Mouse (Mus musculus) neural tube, embryonic 10.5 days (tissue): ENCODE results near the gene E330034G19Rik.
"Not testable (repeated sequence)": the region's sequence is repeated elsewhere in the genome, so short reads cannot be mapped to it uniquely, and the experiment has no call there.

ENCODE experiments used
- DNase-seq: peaks from one replicate; pipeline ENCODE4 v3.0.0-alpha.2; 2017; ENCODE audit warnings: low spot score; ENCODE audit errors: extremely low spot score

Gene E330034G19Rik

DNA sequence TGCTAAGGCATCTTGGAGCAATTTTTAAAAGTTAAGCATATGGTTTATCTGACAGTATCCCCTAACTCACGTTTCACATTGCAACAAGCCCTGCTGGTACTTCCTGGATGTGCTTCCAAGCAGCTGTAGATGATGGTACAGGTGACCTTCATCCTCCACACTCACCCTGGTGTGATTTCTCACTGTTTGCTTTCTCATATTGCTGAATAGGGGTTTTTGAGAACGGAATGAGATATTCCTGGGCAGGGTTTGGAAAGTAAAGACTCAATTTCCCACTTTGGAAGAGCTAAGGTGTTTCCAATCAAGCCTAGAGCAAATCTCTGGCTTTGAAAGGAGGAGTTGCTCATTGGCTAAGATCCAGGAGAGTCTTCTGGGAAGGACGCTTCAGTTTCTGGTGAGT, at the start of gene E330034G19Rik:
TSS of gene E330034G19Rik (plus strand) at position 301 of the 400 bp plus-strand sequence.
- DNase-seq, result no peak

DNA sequence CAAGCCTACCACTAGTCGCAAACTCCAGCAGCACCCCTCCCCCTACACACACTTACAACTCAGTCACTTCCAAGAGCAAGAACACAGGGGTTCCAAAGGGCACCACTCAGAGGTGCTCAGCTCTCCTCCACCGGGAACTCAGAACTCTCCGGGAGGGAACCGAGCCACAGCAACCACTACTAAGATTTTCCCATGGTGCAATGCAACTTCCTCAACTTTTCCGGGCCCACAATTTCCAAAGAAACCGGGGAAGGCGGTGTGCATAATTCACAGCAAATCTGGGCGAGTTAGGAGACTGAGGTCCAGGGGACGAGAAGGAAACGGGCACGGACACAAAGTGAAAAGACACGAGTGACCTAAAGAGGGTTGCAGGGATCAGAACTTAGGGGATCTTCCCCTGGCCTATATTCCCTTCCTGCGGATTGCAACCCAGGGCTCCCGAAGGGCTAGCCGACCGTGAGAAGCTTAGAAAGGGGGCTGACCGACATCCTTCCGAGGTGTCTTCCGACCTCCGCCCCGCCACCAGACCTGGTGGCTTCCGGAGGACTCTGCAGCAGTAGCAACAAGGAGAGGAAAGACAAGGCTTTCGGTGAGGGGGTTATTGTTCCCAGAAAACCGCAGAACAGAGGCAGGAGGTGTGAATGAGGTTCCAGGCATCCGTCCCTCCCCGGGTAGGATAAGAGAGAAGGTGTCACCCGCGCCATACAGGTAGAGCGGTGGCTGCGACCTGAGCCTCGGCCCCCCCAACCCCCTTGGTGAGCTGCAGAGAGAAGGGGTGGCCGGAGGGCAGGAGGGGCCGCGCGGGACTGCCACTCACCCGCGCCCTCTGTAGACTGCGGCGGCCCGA, 48.5 kb upstream of the E330034G19Rik start:
- DNase-seq, result peak; percentile 42

DNA sequence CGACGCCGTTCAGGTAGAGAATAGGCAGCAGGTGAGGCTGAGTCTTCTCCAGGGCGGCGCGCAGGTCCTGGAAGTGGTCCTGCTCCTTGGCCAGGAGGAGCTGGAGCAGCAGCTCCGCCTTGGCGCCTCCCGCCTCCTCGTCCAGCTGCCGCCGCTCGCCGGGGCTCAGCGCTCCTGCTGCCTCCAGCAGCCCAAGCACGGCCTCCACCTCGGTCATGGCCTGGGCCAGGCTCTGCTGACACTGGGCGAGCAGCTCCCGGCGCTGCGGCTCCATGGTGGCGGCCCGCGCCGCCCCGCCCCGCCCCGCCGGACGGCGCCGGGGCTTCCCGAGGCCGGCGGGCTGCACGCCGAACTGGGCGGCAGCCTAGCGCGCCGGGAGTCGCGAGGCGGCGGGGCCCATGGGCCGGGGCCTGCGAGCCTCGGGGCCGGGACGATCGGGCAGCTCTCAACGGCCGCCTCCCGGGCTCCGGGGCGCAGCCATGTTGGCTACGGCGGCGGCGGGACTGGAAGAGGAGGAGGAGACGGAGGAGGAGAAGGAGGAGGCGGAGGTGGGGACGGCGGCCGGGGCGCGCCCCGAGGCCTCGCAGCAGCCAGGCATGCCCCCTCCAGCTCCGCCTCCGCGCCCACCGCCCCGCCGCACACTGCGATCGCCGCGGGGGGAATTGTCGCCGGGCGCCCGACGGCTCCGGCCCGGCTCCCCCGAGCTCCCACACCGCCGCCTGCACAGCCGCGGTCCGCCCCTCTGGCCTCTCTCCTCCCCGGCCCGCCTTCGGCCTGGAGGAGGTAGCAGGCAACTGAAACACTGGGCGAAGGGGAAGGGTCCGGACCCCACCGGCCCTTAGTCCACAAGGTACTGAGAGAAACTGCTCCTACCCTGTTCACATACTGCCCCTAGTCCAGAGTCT, 47.6 kb upstream of the E330034G19Rik start, which contains the start of gene Dlg5:
TSS of gene Dlg5 (minus strand) at position 744 of the 905 bp plus-strand sequence.
- DNase-seq, result peak; percentile 83

GRCm38 (mm10) chr14:24249926-24250325, 43.1 kb upstream of the E330034G19Rik start:
- DNase-seq, result no peak

DNA sequence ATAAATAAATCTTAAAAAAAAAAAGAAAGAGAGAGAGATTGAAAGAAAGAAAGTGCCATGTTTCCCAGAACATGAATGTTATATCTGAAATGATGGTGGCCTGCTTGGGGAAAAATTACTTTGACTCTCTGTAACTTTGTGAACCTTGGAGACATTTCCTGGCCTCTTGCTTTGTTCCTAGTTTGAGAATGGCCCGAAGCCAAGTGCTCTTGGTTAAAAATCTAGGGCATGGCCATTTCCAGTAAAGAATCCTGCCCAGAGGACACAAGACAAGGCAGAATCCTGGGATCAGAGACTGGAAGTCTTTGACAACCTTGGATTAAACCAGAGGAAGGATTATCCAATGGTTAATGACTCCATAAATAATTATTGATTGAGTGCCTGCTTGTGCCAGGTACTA, 41.7 kb upstream of the E330034G19Rik start:
- DNase-seq, result no peak

DNA sequence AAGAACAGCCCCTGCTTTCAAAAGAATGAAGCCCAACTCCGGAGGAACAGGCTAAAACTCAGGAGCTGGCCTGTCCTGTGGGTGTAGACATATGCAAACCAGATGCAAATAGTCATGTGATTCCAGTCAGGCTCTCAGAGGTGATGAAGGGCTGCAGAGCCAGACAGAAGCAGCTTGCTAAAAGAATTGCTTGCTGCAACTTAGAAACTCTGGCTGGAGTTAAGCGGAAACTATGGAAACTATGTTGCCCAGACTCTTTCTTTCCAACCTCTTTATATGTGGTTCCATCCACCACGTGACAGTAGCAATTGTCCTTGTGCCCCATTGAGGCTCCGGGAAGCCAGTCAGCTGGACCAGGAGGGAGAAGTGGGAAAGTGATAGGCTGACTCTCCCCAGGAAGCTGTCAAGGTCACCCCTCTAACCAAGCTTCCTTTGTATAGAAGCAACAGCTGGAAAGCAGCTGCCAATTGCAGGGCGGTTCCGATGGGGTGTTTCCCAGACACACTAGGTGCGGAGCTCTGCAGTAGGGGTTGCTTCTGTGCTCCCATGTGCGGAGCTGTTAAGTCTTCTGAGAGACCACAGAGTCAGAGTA, 39.3 kb upstream of the E330034G19Rik start:
- DNase-seq, result peak; percentile 59

- DNase-seq, result no peak
Measured at GRCm38 (mm10) chr14:24255956-24256355, 37.1 kb upstream of the E330034G19Rik start.

DNA sequence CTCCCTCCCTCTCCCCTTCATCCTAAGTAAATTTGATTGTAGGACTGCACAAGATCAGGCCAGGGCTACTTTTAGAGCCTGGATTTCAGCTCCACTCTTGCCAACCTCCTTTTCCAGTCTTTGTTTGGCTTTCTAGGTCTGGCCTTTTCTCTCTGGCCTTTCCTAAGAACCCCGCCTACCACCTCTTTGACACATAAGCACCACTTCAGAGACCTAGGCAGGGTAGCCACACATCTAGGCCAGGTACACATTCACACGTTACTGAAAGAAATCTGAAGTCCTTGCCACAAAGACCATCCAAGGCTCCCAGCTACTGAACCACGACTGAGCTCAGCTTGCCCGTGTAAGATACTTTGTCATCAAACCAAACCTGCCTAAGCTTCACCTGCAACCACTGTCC, 32.6 kb upstream of the E330034G19Rik start:
- no peak for DNase-seq

GRCm38 (mm10) chr14:24262382-24262781, 30.6 kb upstream of the E330034G19Rik start:
- DNase-seq, result no peak

GRCm38 (mm10) chr14:24262915-24263314, 30.1 kb upstream of the E330034G19Rik start:
- DNase-seq, result peak; percentile 68

- no peak for DNase-seq
Measured at GRCm38 (mm10) chr14:24269571-24269970, 23.4 kb upstream of the E330034G19Rik start.

DNA sequence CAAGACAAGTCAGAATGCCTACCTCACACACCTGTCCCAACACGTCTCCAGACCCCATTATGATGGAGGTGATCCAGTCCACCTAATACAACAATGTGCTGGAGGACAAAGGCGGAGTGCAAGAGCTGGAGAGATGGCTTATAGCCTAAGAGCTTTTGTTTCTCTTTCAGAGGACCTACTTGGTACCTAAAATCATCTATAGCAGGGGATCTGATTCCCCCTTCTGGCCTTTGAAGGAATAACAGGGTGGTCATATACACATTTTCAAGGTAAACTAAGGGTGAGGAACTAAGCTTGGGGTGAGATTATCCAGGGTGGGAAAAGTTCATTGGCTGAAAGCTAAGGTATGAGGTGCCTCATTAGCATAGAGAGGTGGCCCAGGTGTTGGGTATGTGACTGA, 19.4 kb upstream of the E330034G19Rik start:
- DNase-seq, result peak; percentile 27

- DNase-seq, result no peak
Measured at GRCm38 (mm10) chr14:24275534-24275933, 17.5 kb upstream of the E330034G19Rik start.

GRCm38 (mm10) chr14:24281278-24281677, 11.7 kb upstream of the E330034G19Rik start:
- DNase-seq, result no peak

- no peak for DNase-seq
Measured at GRCm38 (mm10) chr14:24282276-24282675, 10.7 kb upstream of the E330034G19Rik start.

DNA sequence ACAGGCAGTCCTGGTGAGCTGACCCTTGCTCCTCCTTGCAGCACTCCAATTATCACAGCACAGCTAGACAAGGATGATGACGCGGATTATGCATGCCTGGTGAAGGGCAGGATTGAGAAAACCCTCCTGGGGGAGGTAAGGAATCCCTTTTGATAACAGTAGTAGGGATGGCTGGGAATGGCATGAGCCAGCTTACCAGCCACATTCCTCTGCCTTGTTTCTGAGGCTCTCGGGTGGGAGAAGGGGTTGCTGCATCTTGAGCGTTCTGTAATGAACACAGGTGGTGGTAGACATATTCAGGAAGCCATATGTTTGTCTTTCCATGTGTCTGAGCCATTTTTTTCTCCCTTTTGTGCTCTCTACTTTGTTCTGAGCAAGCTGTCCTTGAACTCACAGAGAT, 6.9 kb upstream of the E330034G19Rik start:
- no peak for DNase-seq

DNA sequence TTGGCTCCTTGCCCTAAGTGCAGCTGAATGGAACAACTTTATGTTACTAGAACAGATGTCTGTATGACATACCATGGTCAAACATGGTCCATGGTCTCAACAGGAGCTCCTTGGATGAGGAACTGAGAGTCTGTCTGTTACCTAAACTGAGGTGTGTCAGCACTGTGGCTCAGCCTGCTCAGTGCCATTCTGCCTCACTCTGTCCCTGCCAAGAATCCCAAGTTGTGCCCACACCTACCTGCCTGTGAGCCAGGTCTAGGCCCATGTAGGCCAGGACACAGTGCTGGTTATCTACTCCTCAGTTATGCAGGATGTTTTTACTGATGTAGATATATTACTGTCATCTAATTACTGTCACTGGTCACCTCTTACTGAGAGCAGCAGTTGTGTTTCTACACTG, 2.3 kb upstream of the E330034G19Rik start:
- no peak for DNase-seq

DNA sequence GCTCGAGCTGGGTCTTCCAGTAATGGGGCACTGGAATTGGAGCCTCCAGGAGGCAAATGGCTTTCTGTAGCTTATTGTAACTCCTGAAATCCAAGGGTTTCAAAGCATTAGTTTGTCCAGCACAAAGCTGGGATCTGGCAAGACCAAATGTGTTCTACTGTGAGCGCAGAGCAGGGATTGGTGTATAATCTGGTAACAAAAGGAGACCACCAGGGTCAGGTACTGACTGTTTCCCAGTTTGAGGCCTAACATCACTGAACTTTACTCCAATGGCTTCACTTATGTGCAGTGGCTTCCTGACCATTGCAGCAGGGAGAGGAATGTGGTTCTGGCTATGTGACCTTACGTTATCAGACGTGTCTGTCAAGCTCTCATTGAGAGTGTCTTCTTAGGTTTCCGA, 617 bp downstream of the E330034G19Rik start:
- no peak for DNase-seq

- not testable (repeated sequence) for DNase-seq
Measured at GRCm38 (mm10) chr14:24302126-24302525, 9.1 kb downstream of the E330034G19Rik start.

GRCm38 (mm10) chr14:24306667-24307066, 13.7 kb downstream of the E330034G19Rik start:
- DNase-seq, result no peak

DNA sequence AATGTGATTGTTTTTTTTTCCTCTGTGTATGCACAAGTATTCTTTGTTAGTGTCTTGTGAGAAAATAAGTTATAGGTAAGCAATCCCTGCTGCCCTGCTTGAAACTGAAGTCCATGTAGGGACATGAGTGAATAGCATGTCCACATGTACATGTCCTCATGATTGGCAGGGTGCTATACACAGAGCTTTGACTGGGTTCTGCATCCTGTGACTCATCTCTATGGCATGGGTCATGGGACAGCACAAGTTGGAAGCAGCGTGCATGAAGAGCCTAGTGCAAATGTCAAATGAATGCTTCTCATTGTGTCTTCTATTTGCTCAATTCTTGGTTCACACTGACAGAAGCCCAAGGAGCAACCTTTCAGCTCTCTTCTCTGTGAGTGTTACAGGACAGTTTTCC, 14.1 kb downstream of the E330034G19Rik start:
- no peak for DNase-seq

DNA sequence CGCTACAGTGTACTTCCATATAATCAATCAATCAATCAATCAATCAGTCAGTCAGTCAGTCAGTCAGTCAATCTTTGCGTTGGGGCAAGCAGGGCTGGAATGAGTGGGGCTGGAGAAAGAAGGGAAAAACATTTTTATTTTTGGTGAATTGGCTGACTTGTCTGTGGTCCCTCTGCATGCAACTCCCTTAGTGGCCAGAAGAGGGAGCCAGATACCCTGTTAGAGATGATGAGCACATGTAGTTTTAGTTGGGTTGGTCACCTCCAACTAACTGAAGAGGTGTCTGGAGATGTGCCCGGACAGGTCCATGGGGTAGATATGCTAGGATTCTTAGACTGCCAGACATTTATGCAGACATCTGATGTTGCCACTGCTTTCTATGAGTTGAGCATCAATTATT, 18.1 kb downstream of the E330034G19Rik start:
- peak; percentile 73 for DNase-seq
